Mouse (Mus musculus): ENCODE data around the gene Shank1. TPM values are rescaled to one million over a fixed set of nuclear protein-coding genes. Genes with fewer than 3 reads are reported as not detected.

The Shank1 gene
- polyA plus RNA-seq, 1 experiment = 0.81 TPM

- H3K4me3 ChIP-seq (ENCODE audit: low read depth, low read length) = peak overlapping the region; percentile 84
- peaks cover 6% of the 10 kb centered on the region for H3K4me1 ChIP-seq (ENCODE audit: control insufficient read depth, insufficient read depth, insufficient read length, low read length)
- H3K36me3 ChIP-seq (ENCODE audit: control insufficient read depth, insufficient read depth, low read length) = no peaks in the 10 kb centered on the region
- no peaks in the 10 kb centered on the region; the same call in 1 of the 2 replicates for H3K27me3 ChIP-seq (ENCODE audit: control insufficient read depth, insufficient read depth, low read length)
- TF ChIP-seq POLR2A (IDR thresholded peaks at IDR 0.05; ENCODE audit: low read depth, low read length) (no peak), CTCF (IDR thresholded peaks at IDR 0.05; ENCODE audit: extremely low read depth, insufficient read length, insufficient replicate concordance, low read depth, low read length) (no peak)
- peak overlapping the region; percentile 79 for H3K27ac ChIP-seq (ENCODE audit: insufficient read depth, low read depth, low read length)
- under 1% methylated on average over 25 of the region's 25 CpGs for WGBS
Observed at GRCm38 (mm10) chr7:44304463-44304774, 5.6 kb upstream of the Shank1 start.

GRCm38 (mm10) chr7:44304775-44305641 is 5.0 kb upstream of the Shank1 start:
- under 1% methylated on average over 49 of the region's 49 CpGs for WGBS
- H3K4me3 ChIP-seq (ENCODE audit: low read depth, low read length) = peak overlapping the region; percentile 84
- peaks cover 6% of the 10 kb centered on the region for H3K4me1 ChIP-seq (ENCODE audit: control insufficient read depth, insufficient read depth, insufficient read length, low read length)
- H3K27me3 ChIP-seq (ENCODE audit: control insufficient read depth, insufficient read depth, low read length) = peaks cover 2% of the 10 kb centered on the region
- TF ChIP-seq POLR2A (IDR thresholded peaks at IDR 0.05; ENCODE audit: low read depth, low read length) = peak; percentile 75
- TF ChIP-seq CTCF (IDR thresholded peaks at IDR 0.05; ENCODE audit: extremely low read depth, insufficient read length, insufficient replicate concordance, low read depth, low read length) = no peak
- H3K36me3 ChIP-seq (ENCODE audit: control insufficient read depth, insufficient read depth, low read length) = no peaks in the 10 kb centered on the region
- H3K27ac ChIP-seq (ENCODE audit: insufficient read depth, low read depth, low read length) = peak overlapping the region; percentile 79

GRCm38 (mm10) chr7:44305686-44306085 is 4.4 kb upstream of the Shank1 start:
- 11% methylated on average over 16 of the region's 16 CpGs for WGBS
- no peak for TF ChIP-seq CTCF (IDR thresholded peaks at IDR 0.05; ENCODE audit: extremely low read depth, insufficient read length, insufficient replicate concordance, low read depth, low read length)
- TF ChIP-seq POLR2A (IDR thresholded peaks at IDR 0.05; ENCODE audit: low read depth, low read length) = no peak
- Histone ChIP-seq H3K36me3 (ENCODE audit: control insufficient read depth, insufficient read depth, low read length) (no peaks in the 10 kb centered on the region), H3K27me3 (ENCODE audit: control insufficient read depth, insufficient read depth, low read length) (peaks cover 9% of the 10 kb centered on the region), H3K4me3 (ENCODE audit: low read depth, low read length) (peak overlapping the region; percentile 84), H3K4me1 (ENCODE audit: control insufficient read depth, insufficient read depth, insufficient read length, low read length) (peaks cover 12% of the 10 kb centered on the region), H3K27ac (ENCODE audit: insufficient read depth, low read depth, low read length) (peak overlapping the region; percentile 2; the same call in 1 of the 2 replicates)

- Histone ChIP-seq H3K4me1 (ENCODE audit: control insufficient read depth, insufficient read depth, insufficient read length, low read length) (peaks cover 16% of the 10 kb centered on the region), H3K27ac (ENCODE audit: insufficient read depth, low read depth, low read length) (peak within 1 kb of the TSS; percentile 2; the same call in 1 of the 2 replicates), H3K4me3 (ENCODE audit: low read depth, low read length) (peak within 1 kb of the TSS; percentile 84; the same call in 1 of the 2 replicates), H3K27me3 (ENCODE audit: control insufficient read depth, insufficient read depth, low read length) (peaks cover 19% of the 10 kb centered on the region), H3K36me3 (ENCODE audit: control insufficient read depth, insufficient read depth, low read length) (no peaks in the 10 kb centered on the region)
- WGBS = 80% methylated on average over 6 of the region's 6 CpGs
- TF ChIP-seq CTCF (IDR thresholded peaks at IDR 0.05; ENCODE audit: extremely low read depth, insufficient read length, insufficient replicate concordance, low read depth, low read length) (no peak), POLR2A (IDR thresholded peaks at IDR 0.05; ENCODE audit: low read depth, low read length) (no peak)
Observed at GRCm38 (mm10) chr7:44306516-44307240, 3.4 kb upstream of the Shank1 start, which contains the start of gene Clec11a. TSS of gene Clec11a (minus strand) at chr7:44306902.

GRCm38 (mm10) chr7:44307261-44308020 is 2.6 kb upstream of the Shank1 start:
- H3K27ac ChIP-seq (ENCODE audit: insufficient read depth, low read depth, low read length) = no peak overlapping the region

GRCm38 (mm10) chr7:44310285-44310877 is 328 bp downstream of the Shank1 start:
- Histone ChIP-seq H3K27me3 (ENCODE audit: control insufficient read depth, insufficient read depth, low read length) (peaks cover 28% of the 10 kb centered on the region), H3K4me3 (ENCODE audit: low read depth, low read length) (peak overlapping the region; percentile 57), H3K4me1 (ENCODE audit: control insufficient read depth, insufficient read depth, insufficient read length, low read length) (peaks cover 16% of the 10 kb centered on the region), H3K36me3 (ENCODE audit: control insufficient read depth, insufficient read depth, low read length) (no peaks in the 10 kb centered on the region), H3K27ac (ENCODE audit: insufficient read depth, low read depth, low read length) (no peak overlapping the region)
- 2% methylated on average over 40 of the region's 40 CpGs for WGBS
- TF ChIP-seq CTCF (IDR thresholded peaks at IDR 0.05; ENCODE audit: extremely low read depth, insufficient read length, insufficient replicate concordance, low read depth, low read length) = no peak
- TF ChIP-seq POLR2A (IDR thresholded peaks at IDR 0.05; ENCODE audit: low read depth, low read length) = no peak

More at GRCm38 (mm10) chr7:44307261-44308020, 2.6 kb upstream of the Shank1 start:
- Histone ChIP-seq H3K4me1 (ENCODE audit: control insufficient read depth, insufficient read depth, insufficient read length, low read length) (peaks cover 16% of the 10 kb centered on the region), H3K27me3 (ENCODE audit: control insufficient read depth, insufficient read depth, low read length) (peaks cover 25% of the 10 kb centered on the region), H3K4me3 (ENCODE audit: low read depth, low read length) (no peak overlapping the region), H3K36me3 (ENCODE audit: control insufficient read depth, insufficient read depth, low read length) (no peaks in the 10 kb centered on the region)
- TF ChIP-seq POLR2A (IDR thresholded peaks at IDR 0.05; ENCODE audit: low read depth, low read length) (no peak), CTCF (IDR thresholded peaks at IDR 0.05; ENCODE audit: extremely low read depth, insufficient read length, insufficient replicate concordance, low read depth, low read length) (no peak)
- WGBS = 68% methylated on average over 9 of the region's 9 CpGs
